Mouse (Mus musculus): Measurements from ENCODE around the gene Yipf6.
"Not testable (repeated sequence)": the region's sequence is repeated elsewhere in the genome, so short reads cannot be mapped to it uniquely, and the experiment has no call there.

Yipf6 gene

DNA sequence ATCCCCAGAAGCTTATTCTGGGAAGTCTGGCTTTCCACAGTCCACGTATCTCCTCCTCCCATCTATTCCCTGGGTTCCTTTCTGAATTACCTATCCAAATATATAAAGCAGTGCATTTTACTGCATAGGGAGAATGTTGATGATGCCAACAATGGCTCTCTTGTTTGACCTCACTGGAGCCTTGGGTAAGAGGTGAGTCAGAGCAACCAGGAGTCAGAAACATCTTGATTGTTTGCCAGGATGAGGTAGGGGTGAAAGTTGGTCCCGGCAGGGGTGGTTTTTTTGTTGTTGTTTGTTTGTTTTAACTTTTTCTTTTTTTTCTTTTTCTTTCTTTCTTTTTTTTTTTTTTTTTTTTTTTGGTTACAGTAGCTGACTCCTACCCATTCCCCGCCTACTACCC is at the start of gene Yipf6:
Gene Yipf6, plus strand, starts transcription at position 216 of the 400 bp plus-strand sequence.
- DNase-seq (ENCODE audit: low spot score) = no peak

- DNase-seq (ENCODE audit: low spot score) = no peak
These were observed 46.1 kb upstream of the Yipf6 start for GRCm38 (mm10) chrX:98890072-98890405.

GRCm38 (mm10) chrX:98890406-98891116 is 45.6 kb upstream of the Yipf6 start, which contains the start of gene Ophn1:
Gene Ophn1, minus strand, starts transcription at chrX:98891025.
- peak; percentile 67 for DNase-seq (ENCODE audit: low spot score)

GRCm38 (mm10) chrX:98898307-98898706 is 37.8 kb upstream of the Yipf6 start:
- peak; percentile 51 for DNase-seq (ENCODE audit: low spot score)

DNA sequence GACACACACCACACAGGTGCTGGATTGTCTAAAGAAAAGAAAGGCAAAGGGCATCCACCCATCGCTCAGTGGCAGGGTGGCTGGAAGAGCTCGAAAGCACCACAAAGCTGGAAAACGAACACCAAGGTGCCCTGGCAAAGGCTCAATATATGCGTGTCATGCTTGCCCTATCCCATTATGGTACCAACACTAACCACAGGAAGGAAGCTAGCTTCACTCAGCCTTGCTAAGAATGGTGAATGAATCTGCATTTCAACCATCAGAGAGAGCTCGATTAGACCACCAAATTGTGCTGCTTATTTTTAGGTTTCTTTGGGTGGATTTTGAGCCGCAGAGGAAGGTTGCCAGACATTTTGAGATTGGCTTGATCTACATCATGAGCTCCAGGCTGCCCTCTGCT is 31.9 kb upstream of the Yipf6 start:
- no peak for DNase-seq (ENCODE audit: low spot score)

GRCm38 (mm10) chrX:98908910-98909309 is 27.2 kb upstream of the Yipf6 start:
- DNase-seq (ENCODE audit: low spot score) = no peak

- peak; percentile 5 for DNase-seq (ENCODE audit: low spot score)
These were observed 16.7 kb upstream of the Yipf6 start for GRCm38 (mm10) chrX:98919423-98919822.

GRCm38 (mm10) chrX:98936707-98937554 is 815 bp downstream of the Yipf6 start:
- DNase-seq (ENCODE audit: low spot score) = peak; percentile 95

GRCm38 (mm10) chrX:98937555-98938294 is 1.6 kb downstream of the Yipf6 start:
- DNase-seq (ENCODE audit: low spot score) = peak; percentile 93

GRCm38 (mm10) chrX:98953941-98954340 is 17.8 kb downstream of the Yipf6 start:
- no peak for DNase-seq (ENCODE audit: low spot score)

DNA sequence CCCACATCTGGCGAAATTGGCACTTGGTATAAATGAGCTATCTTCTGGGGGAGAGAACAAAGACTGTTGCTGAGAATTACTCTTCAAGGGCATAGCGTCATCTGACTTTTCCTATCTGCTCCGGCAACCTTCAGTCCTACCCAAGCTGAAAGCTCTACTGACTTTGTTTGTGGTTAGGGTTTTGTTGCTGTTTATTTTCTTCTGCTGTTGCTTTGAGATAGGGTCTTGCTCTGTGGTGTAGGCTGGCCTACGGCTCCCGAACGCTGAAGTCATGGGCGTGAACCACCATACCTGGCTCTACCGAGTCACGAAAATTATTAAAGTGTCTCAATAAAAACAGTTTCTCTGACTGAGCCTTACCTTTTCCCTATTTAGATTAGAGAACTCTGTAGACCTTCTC is 22.2 kb downstream of the Yipf6 start:
- DNase-seq (ENCODE audit: low spot score) = no peak

- DNase-seq (ENCODE audit: low spot score) = no peak
These were observed 22.9 kb downstream of the Yipf6 start for GRCm38 (mm10) chrX:98959050-98959449.

GRCm38 (mm10) chrX:98963742-98964141 is 27.6 kb downstream of the Yipf6 start:
- DNase-seq (ENCODE audit: low spot score) = no peak

- no peak for DNase-seq (ENCODE audit: low spot score)
These were observed 28.4 kb downstream of the Yipf6 start for GRCm38 (mm10) chrX:98964513-98964912.

DNA sequence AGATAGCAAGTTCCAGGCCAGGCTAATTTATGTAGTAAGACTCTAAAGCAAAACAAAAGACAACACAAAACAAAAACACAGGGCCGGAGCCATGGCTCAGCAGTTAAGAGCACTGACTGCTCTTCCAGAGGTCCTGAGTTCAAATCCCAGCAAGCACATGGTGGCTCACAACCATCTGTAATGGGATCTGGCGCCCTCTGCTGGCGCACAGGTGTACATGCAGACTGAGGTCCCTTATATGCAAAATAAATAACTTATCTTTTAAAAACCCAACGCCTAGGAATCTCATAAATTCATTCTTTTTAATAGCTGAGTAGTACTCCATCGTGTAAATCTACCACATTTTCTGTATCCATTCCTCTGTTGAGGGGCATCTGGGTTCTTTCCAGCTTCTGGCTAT is 50.5 kb downstream of the Yipf6 start:
- DNase-seq (ENCODE audit: low spot score) = not testable (repeated sequence)

DNA sequence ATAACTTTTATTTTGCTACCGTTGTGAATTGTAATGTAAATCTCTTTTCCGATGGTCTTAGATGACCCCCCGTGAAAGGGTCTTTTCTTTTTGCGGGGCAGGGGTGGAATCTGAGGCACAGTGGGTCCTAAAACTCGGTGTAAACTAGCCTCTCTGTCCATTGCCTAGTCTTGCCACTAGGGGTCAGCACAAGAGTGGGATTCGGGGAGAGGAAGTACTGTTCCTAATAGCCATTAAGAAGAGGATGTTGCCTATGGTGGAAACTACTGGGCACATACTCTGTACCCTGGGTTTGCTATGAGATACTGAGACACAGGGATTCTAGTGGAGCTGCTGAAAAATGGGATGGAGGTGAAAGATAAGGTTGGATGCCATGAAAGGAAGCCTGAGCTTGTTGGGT is 53.5 kb downstream of the Yipf6 start:
- peak; percentile 52 for DNase-seq (ENCODE audit: low spot score)
